Mouse (Mus musculus) urinary bladder, postnatal 14 days (tissue): ENCODE measurements at regions not wholly inside any gene's neighbourhood (a gene's known extent, or its start where the extent isn't known, plus 50 kb on each side); places are given as distances from the start of the nearest gene placed in this dataset.
"Not testable (repeated sequence)": the region's sequence is repeated elsewhere in the genome, so short reads cannot be mapped to it uniquely, and the experiment has no call there.

ENCODE experiments used
- DNase-seq: peaks from one replicate; pipeline ENCODE4 v3.0.0; 2021; ENCODE audit warnings: low spot score

DNA sequence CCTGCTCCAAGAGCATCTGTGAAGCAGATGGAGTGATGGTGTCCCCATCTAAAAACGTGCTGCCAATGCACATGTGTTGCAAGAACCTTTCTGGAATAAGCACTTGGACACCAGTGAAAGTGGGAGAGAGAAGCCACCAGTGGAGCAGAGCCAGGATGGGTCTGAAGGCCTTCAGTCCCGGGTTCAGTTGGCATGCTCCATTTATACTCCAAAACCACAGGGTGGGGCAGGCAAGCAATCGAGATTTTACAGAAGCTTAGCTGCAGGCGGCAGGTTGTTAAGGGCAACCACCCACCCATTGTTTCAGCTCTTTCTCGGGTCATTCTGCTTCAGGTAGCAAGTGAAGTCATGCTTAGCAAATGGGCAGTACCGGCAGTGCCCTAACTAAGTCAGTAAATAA, 51.8 kb upstream of the Sv2b start:
- no peak for DNase-seq

DNA sequence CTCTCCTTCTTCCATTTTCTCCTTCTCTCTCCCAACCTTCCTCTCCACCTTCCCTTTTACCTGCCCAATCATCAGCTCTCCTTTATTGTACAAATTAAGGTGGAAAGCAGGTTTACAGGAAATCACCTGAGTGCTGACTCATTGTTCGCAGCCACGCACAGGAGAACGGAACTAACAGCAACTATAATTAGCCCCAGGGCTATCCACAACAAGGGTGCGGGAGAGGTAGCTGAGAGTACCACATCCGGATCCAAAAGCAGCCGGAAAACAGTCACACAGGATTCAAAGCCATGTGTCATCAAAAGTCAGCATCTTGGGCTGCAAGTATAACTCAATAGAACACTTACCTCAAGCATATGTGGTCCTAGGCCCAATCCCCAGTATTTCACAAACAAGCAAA, 53.5 kb upstream of the Sv2b start:
- DNase-seq: no peak

DNA sequence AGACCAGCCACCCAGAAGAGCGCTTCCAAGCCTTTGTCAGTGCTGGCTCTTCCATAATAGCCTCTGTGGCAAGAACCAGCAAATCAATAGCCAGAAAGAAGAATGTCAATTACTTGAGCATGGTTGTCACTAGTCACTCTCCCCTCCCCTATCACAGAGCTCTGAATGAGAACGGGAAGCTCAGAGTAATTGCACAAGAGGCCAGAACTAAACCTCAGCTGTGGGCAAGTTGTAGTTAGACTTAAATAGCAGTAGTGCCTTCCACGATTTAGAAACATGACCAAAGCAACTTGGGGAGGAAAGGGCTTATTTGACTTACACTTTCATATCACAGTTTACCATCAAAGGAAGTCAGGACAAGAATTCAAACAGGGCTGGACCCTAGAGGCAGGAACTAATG, 56.4 kb upstream of the Sv2b start:
- DNase-seq: no peak

DNA sequence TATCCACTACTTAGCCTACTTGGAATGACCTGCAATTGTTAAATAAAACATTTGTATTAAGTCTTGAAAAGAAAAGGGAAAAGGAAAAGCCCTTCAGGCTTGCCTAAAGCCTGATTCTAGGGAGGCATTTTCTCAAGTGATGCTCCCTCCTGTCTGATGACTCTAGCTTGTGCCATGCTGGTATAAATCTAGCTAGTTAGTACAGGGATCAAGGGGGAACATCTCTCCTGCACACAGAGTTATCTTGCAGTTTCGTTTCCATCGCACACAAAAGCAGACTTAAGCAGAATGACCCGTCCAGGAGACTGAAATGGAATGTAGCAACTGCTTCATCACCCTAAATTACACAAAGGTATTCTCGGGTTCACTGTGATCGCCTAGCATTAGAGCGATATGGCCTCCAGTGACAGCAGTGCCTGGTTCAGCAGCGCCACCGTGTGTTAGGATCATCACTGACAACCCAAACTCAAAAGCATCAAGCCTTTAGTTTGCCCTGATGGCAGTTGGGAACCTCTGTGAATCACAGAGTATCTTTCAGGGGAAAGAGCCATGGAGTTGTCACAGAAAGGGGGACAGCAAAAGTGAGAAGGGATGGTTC, 57.3 kb upstream of the Sv2b start:
- DNase-seq: peak; percentile 83

DNA sequence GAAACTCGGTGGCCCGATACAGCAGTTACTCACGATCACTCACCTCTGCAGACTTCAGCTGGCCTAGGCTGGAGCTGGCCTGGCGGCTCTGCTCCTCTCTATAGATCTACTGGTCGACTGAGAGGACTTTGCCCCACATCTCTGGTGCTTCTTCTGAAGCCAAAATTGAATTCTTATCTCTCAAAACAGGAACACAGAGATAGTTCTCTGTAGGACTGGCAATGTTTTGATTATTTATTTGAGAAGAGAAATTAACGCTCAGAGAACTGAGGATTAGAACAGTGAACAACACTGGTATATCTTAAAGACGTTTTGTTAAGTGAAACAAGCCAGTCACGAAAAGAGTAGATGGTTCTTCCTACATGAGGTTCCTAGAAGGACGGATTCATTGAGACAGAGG, 59.3 kb upstream of the Sv2b start:
- DNase-seq: no peak

DNA sequence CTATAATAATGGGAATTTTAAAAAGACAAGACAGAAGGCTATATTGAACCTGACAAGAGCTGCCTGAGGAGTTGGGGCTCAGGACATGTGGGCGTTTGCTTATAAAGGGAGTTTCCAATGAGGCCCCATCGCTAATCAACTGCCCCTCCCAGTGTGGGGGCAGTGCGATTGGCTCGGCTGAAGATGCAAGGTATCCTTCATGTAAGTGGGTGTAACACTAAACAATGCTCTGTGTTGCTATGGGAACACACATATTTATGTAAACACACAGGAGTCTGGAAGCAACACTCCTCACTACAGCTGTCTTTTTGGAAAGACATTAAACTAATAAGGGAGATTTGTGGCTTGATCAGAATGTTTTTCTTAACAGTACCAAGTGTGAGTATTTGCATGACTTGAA, 60.3 kb upstream of the Sv2b start:
- no peak for DNase-seq

DNA sequence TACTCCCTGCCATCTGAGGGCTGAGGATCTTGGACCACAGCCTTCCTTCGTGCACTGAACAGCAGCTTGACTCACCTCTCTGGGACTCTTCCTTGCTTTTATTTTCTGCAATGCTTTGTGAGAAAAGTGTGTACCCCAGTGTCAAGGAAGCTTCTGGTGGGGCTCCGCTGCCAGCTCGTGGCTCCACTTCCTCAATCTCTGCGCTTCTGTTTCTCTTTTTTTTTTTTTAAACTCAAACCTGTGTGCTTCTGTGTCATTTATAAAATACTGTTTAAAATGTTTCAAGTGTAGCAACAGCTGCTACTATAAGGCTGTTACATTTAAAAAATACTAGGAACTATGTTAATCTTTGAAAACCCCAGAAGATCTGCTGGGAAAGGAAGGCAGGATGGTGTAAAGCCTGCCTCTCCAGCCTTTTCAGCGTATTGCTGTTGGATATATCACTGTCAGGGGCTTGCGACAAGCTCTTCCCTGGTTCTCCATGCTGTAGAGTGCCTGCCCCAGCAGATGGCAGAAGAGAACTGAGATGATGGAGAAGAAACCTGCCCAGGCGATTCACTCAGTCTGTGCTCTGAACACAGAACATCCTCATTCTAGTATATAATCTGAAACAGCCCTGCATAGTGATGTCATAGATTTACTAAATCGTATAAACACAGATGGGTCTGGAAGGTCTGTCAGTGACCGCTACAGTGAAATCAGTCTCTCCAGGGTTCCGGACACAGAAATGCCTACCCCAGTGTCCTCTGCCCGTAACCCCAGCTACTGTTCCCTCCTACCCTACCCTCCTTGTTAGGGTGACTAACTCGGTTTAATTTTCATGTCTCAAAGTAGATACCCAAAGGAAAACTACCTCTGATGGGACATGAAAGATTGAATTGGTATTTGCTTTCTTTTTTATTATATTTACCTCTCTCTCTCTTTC, 61.8 kb upstream of the Sv2b start:
- DNase-seq: peak; percentile 83

DNA sequence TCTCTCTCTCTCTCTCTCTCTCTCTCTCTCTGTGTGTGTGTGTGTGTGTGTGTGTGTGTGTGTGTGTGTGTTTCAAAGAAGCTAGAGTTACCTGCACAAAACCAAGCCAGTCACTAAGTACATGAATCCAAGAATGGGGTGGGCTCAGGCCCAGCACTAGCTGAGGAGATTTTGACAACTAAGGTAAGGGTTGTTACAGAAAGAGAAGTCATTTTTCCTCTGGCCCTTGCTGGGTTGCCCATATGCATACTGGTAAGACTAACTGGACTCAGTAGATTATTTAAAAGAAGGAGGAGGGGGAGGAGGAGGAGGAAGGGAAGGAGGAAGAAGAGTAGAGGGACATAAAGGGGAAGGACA, 62.4 kb upstream of the Sv2b start:
- no peak for DNase-seq

DNA sequence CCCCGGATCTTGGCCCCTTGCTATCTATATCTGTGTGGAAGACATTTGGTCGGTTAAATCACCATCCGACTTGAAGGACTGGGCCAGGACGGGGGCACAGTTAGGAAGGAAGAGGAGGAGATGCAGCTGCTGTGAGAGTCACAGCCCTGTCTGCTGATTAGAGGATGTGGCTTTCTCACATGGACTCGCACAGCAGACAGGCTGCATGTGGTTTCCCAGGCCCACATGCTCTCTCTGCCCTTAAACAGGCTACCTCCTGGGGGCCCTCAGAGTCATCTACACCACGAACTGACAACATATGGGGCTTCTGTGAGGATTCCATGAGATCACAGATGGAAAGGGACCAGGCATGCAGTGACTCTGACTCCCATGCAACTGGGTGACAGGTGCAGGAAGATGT, 62.9 kb upstream of the Sv2b start:
- DNase-seq: no peak

DNA sequence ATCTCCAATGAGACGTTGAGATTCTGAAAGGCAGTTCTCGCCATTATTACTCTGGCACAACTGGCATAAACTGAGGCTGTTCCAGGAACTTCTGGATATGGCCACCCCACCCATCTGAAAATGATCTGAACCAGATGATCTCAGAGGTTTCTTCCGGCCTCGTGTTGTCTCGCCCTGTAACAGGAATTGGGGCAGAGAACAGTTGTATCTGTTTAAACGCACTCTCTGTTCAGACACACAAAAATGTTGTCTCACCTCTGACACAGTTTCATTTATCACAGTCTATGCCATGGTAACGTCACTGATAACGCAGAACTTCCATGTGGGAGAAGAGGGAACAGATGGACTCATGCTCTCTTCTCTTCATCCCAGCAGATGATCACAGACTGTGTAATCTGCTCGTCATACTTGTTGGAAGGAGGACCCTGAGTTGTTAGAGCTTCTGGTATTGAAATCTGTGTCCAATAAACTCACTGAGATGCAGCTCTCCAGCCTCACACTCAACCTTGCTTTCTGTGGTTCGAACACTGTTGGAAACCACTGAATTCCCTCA, 63.9 kb upstream of the Sv2b start:
- no peak for DNase-seq

DNA sequence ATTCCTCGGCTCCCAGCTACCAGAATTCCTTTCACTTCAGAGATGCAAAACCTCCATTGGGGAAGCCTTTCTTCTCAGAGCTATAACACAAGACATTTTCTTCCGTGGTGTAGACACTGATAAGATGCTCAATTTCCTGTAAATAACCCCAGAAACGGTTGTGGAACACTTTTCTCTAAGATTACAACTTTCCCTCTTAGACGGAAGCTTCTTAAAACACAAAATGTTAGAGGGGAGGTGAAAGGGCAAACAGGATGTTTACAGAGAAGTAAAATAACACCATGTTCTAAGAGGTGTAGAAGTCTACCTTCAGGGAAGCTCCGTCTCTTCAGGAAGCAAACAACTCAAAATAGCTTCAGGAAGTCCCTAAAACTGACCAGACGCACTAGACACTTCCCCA, 65.4 kb upstream of the Sv2b start:
- DNase-seq: no peak

DNA sequence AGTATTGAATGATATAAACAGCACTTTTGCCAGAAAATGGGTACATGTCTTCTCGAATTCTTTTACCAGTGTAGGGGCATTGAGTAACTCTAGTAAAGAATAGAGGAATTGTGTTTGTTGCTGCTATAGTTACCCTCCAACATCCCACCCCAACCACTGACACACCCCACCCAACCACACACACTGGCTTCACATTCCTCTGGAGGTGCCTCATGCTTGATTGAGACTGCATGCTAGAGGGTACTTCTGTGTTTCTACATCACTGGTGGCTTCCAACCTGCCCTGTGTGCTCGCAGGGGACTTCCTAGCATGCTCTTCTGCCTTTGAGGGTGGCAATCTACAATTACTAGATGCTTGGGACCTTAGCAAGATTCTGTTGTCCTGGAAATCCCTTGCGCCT, 70.5 kb upstream of the Sv2b start:
- no peak for DNase-seq

DNA sequence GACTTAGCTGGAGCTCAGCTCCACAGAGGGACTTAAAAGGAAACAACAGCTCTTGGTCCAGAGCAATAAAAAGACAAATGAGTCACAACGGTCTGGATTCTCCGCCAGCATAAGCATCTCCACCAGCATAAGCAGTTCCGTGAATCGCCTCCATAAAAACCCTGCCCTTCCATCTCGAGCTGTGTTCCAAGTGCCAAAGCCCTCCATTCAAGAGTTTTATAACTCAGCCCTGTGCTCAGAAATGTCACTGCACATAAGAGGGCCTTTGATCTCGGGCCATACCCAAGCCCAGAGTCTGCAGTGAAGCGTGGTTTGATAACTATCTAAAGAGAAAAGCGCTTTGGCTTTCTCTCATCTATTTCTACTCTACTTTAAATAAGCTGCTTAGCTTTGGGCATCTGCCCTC, 70.8 kb upstream of the Akap13 start:
- DNase-seq: peak; percentile 51

DNA sequence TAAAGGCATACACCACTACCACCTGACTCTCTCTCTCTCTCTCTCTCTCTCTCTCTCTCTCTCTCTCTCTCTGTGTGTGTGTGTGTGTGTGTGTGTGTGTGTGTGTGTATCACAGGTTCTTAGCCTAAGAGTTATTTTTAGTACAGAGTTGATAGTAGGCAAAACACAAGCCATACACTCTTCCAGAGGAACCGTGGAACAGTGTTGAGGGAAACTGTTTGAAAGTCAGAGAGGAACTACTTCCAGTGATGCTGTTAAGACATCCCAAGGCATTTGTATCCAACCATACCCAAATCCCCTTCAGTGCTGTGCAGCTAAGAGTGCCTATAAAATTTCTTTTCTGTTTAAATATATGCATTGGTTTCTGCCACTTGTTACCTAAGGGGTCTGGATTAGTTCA, 68.3 kb upstream of the Akap13 start:
- DNase-seq: no peak

DNA sequence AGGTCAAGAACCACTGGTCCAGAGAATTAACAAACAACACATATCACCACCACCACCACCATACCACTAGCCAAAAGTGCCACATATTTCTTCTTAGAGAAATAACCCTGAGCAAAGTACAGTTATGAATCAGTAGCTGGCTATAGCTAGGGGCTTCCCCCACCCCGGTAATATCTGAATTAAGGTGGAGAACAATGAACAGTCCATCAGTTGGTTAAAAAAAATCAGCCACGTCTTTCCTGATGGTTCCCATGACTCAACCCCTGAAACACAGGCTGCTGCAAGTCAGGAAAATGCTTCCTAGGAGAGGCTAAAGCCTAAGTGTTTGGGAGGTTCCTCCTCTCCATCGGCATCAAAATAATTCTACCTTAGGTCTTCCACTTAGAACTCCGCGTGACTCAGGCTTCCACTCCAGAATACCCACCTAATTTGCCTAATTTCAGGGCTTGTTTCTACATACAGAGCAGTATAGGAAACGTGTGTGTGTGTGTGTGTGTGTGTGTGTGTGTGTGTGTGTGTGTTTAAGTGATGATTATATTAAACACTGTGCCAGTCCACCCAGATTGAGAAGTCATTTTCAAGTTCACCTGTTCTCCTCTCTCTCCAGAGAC, 67.4 kb upstream of the Akap13 start:
- DNase-seq: no peak

DNA sequence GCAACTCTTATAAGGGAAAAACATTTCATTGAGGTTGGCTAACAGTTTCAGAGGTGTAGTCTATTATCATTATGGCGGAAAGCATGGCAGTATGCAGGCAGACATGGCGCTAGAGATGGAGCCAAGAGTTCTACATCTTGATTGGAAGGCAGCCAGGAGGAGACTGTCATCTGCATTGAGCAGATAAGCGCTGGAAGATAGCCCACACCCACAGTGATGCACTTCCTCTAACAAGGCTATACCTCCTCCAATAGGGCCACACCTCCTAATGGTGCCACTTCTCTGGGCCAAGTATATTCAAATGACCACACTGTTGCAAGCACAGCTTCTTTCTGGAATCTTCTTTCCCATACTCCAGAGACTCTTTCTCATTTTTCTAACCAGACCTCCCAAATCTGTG, 65.2 kb upstream of the Akap13 start:
- no peak for DNase-seq

DNA sequence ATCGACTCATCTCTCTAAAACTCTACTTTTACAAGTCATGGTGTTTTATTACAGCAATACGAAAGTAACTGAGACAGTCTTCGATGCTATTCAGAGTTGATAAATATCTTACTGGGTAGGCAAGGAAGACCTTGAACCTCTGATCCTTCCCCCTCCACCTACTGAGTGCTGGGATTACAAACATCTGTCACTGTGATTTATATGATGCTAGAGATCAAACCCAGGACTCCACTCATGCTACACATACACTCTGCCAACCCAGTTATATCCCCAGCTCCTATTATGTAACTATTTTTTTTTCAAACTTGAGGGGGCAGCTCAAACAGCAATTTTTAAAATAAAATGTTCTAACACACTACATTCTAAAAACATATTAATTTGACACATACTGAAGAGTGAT, 62.6 kb upstream of the Akap13 start:
- DNase-seq: no peak

DNA sequence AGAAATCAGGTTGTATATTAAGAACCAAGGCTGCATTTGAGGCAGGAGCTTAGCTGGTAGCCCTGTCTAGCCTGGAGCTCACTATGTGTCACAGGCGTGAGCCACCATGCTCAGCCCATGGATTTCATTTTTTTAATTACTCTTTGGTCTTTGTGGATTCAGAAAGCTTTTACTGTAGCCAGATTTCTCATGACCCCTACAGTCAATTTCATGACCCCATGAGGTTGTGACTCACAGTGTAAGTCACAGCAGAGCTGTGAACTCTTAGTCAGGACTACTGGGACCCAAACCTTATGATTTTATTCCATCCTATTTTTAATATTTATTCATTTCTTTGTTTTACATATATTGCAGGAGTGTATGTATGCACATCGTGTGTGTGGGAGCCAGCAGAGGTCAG, 61.9 kb upstream of the Akap13 start:
- no peak for DNase-seq

DNA sequence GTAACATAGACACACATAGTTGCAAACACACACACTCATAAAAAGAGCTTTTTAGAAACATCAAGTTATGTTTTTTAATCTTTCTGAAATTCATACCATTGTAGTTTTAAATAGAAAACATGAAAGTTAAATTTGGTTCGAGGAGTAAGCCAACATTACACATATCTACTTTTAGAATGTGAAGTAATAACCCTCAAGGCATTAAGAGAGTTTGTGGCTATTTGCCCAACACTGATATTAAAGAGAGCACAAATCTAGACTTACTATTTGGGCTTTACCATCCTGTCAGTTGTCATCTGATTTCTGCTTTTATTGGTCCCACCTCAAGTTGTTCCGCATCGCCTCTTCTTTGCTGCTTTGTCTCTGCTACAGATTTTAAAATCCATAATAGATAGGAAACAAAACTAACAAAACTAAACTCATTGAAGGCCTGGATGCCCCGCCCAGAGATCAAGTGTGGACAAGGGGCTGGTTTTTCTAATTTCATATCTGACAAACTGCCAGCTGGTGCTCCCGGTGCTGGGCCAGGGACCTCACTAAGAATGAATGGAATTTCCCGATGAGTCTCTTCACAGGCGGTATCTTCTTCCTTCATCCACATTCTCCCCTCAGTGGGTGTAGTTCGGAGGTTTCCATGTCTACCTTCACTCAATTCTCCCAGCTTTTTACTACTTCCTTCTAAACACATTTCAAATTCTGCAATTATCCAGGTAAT, 60.3 kb upstream of the Akap13 start:
- no peak for DNase-seq

DNA sequence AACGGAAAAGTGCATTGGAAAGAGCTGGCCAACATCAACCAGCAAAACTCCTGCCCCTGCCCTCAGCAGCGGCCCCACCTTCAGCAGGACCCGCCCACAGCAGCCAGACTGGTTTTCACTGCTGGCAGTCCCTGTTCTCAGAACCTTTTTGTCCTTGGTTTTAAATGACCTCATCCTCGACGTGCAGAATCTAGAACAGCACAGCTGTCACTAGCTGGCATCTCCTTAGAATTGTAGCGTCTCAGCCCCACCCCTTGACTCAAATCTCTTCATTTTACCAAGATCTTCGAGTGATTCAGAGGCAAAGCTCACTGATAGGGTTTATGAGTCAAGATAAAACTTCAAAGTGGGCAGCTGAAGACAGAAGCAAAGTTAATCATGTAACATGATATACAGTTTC, 57.8 kb upstream of the Akap13 start:
- peak; percentile 63 for DNase-seq

DNA sequence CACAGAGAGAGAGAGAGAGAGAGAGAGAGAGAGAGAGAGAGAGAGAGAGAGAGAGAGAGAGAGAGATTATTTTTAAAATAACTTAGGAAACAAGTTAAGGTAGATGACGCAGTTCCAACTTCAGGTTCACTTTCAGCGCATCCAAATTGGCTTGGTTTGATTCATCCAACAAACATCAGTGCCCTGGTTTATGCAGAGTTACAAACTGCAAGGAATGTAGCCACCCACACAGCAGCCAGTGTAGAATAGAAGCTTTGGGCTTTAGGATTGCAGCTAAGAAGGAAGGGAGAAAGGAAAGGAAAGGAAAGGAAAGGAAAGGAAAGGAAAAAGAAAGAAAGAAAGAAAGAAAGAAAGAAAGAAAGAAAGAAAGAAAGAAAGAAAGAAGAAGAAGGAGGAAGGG, 56.9 kb upstream of the Akap13 start:
- DNase-seq: not testable (repeated sequence)

DNA sequence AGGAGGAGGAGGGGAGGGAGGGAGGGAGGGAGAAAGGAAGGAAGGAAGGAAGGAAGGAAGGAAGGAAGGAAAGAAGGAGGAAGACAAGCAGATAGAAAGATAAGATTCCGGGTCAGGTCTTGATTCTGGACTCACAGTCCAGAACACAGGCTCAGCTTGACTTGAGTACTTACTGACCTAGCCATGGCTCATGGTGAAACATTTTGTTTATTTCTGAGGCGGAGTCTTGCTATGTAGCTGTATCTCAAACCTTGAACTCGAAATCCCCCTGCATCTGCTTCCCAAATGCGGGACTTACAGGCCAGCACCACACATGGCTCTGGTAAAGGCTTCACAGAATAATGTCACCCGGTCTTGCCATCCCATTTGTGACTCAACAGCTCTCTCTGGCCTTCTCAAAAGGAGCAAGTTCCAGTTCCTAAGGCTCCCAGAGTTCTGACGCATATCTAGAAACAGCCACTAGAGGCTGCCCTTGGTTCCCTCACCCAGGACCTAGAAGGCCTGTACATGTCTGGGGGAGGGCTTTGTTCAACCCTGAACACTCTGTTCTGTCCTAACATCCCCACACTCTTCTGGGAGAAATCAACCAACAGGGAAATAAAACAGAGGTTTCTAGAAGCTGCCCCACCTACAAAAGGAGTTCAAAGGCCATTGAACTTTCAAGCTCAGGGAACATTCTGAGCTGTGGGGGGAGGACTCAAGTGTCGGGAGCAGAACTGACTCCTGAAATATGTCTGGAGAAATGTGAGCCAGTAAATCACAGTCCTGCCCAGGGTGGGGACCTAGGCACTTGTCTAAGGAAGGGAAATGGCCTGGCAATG, 56.2 kb upstream of the Akap13 start:
- peak; percentile 67 for DNase-seq
